Mouse (Mus musculus) kidney, postnatal 0 days (tissue): ENCODE measurements around the gene Zfp69. TPM values are rescaled to one million over a fixed set of nuclear protein-coding genes. Genes with fewer than 3 reads are reported as not detected.

Source experiments
- ATAC-seq: fragments of 200-750 bp; cut with Nextera tagmentation; replicated peaks from 2 replicates; pipeline ENCODE4 v1.8.0; 2017; ENCODE audit warnings: low read depth, moderate number of reproducible peaks, moderate TSS enrichment, moderate library complexity; ENCODE audit not compliant: low FRiP score
- DNase-seq: peaks from one replicate; pipeline ENCODE4 v3.0.0-alpha.2; 2016; ENCODE audit warnings: low spot score
- H3K27ac ChIP-seq: fragments of 300-500 bp; sonication (generic); 2 replicates; pipeline ENCODE4 v1.5.1; 2014; ENCODE audit warnings: mild to moderate bottlenecking
- H3K27me3 ChIP-seq: fragments of 300-500 bp; sonication (generic); 2 replicates; pipeline ENCODE4 v1.6.1; 2014; ENCODE audit warnings: low read length, mixed read lengths; ENCODE audit not compliant: insufficient read depth
- H3K36me3 ChIP-seq: fragments of 300-500 bp; sonication (generic); 2 replicates; pipeline ENCODE4 v1.6.1; 2014; ENCODE audit warnings: low read length, mixed read lengths; ENCODE audit not compliant: insufficient read depth
- H3K4me1 ChIP-seq: fragments of 300-500 bp; sonication (generic); replicated peaks from 2 replicates; pipeline ENCODE4 v1.6.1; 2014; ENCODE audit warnings: antibody characterized with exemption, low read length, mixed read lengths; ENCODE audit not compliant: insufficient read depth
- H3K4me2 ChIP-seq: fragments of 300-500 bp; sonication (generic); 2 replicates; pipeline ENCODE4 v1.6.1; 2014; ENCODE audit warnings: mild to moderate bottlenecking, low read length, moderate library complexity, mixed read lengths
- H3K4me3 ChIP-seq: fragments of 300-500 bp; sonication (generic); replicated peaks from 2 replicates; pipeline ENCODE4 v1.5.1; 2014; ENCODE audit warnings: low read depth, low read length
- H3K9ac ChIP-seq: fragments of 300-500 bp; sonication (generic); 2 replicates; pipeline ENCODE4 v1.6.1; 2014; ENCODE audit warnings: low read depth, low read length
- H3K9me3 ChIP-seq: fragments of 300-500 bp; sonication (generic); replicated peaks from 2 replicates; pipeline ENCODE4 v1.6.1; 2016; ENCODE audit warnings: low read length, inconsistent platforms, mixed read lengths
- CTCF ChIP-seq: IDR thresholded peaks from 2 replicates; pipeline ENCODE4 v1.5.1; 2016; ENCODE audit warnings: antibody characterized with exemption, low read depth, mild to moderate bottlenecking, moderate library complexity
- WGBS: fragments of 180-500 bp; shearing (Covaris S2); extraction: QIAGEN DNeasy Blood & Tissue Kit; methylation state at CpG from one replicate; pipeline ENCODE4 v1.1.7; 2014; 5-methylcytosine and 5-hydroxymethylcytosine counted together
- polyA plus RNA-seq: library from polyadenylated mRNA; unstranded; fragments of >200 nt; fragmentation: Nextera tagmentation; extraction: Ambion mirVana; gene quantifications from 2 replicates; pipeline ENCODE4 v1.2.1, GENCODE M21; 2015

The Zfp69 gene
- polyA plus RNA-seq, 1 experiment from 2014 or later = 6.0 TPM

- no peak overlapping the region for H3K27ac ChIP-seq
- no peak for TF ChIP-seq CTCF
- DNase-seq (no peak), ATAC-seq (no peak)
- H3K36me3 ChIP-seq = no peaks in the 10 kb centered on the region; the same call in 1 of the 2 replicates
- WGBS = 96% methylated on average over 18 of the region's 18 CpGs
- H3K4me2 ChIP-seq = no peak overlapping the region
- no peaks in the 10 kb centered on the region; the same call in 1 of the 2 replicates for H3K9me3 ChIP-seq
- no peak overlapping the region for H3K4me3 ChIP-seq
- H3K9ac ChIP-seq = no peak overlapping the region
- H3K27me3 ChIP-seq = no peaks in the 10 kb centered on the region
- H3K4me1 ChIP-seq = no peaks in the 10 kb centered on the region
These were observed 20.8 kb downstream of the Zfp69 start for GRCm38 (mm10) chr4:120930736-120931135.

- H3K27me3 ChIP-seq = no peaks in the 10 kb centered on the region
- no peak overlapping the region for H3K9ac ChIP-seq
- peak; percentile 22; the same call in 1 of the 2 replicates for TF ChIP-seq CTCF
- H3K4me2 ChIP-seq = no peak overlapping the region
- ATAC-seq = no peak
- no peak overlapping the region for H3K4me3 ChIP-seq
- WGBS = 78% methylated on average over 3 of the region's 3 CpGs
- no peak overlapping the region for H3K27ac ChIP-seq
- H3K9me3 ChIP-seq = no peaks in the 10 kb centered on the region; the same call in 1 of the 2 replicates
- no peaks in the 10 kb centered on the region for H3K4me1 ChIP-seq
- no peaks in the 10 kb centered on the region; the same call in 1 of the 2 replicates for H3K36me3 ChIP-seq
- no peak for DNase-seq
These were observed 22.8 kb downstream of the Zfp69 start for GRCm38 (mm10) chr4:120928686-120929085.

GRCm38 (mm10) chr4:120925386-120925785 lies 26.1 kb downstream of the Zfp69 start:
- WGBS = 8% methylated on average over 3 of the region's 3 CpGs
- H3K4me2 ChIP-seq = peak overlapping the region; percentile 79
- DNase-seq (peak; percentile 64), ATAC-seq (peak; percentile 18; the same call in 1 of the 2 replicates)
- H3K9ac ChIP-seq = peak overlapping the region; percentile 78
- H3K36me3 ChIP-seq = peaks cover 13% of the 10 kb centered on the region; the same call in 1 of the 2 replicates
- H3K27me3 ChIP-seq = no peaks in the 10 kb centered on the region
- peak overlapping the region; percentile 64 for H3K4me3 ChIP-seq
- no peaks in the 10 kb centered on the region for H3K4me1 ChIP-seq
- TF ChIP-seq CTCF = peak; percentile 49
- peak overlapping the region; percentile 92 for H3K27ac ChIP-seq
- H3K9me3 ChIP-seq = no peaks in the 10 kb centered on the region

DNA sequence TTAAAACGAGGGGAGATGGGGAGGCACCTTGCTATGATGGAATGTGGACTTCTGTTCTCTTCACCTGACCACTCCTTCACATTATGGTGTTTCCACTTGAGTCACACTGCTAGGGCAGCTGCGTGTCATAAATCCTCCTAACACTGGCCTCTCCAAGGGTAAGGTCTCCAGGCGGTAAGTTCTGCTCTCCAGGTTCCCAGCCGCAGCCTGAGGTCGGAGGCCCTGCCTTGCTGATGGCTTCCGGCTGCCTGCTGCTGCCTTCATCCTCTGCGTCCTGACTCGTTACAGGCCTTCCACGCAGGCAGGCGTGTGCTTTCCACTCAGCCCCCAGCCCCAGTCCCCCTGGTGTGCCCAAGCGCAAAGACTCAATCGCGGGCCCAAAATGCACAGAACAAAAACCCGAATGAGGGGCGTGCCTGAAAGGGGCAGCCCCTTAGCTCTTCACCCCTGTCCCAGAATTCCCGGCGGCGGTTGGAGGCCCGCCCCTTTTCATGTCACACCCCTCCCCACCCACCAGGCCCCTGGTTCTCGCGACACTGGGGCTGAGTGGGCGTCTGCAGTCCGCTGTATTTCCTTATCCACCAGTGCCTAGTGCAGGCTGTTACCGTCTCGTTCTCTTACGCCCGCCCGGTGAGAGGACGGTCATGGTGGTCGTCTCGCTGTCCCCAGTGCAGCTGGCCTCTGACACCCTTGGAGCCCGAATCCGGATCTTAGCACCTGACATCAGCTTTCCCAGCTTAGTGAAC lies 26.8 kb downstream of the Zfp69 start, which contains the start of gene Exo5:
TSS of gene Exo5 (minus strand) at position 464 of the 746 bp plus-strand sequence.
- Histone ChIP-seq H3K27me3 (no peaks in the 10 kb centered on the region), H3K9me3 (no peaks in the 10 kb centered on the region), H3K36me3 (peaks cover 15% of the 10 kb centered on the region; the same call in 1 of the 2 replicates), H3K4me1 (no peaks in the 10 kb centered on the region), H3K27ac (peak within 1 kb of the TSS; percentile 92), H3K4me2 (peak within 1 kb of the TSS; percentile 79), H3K4me3 (peak within 1 kb of the TSS; percentile 64), H3K9ac (peak within 1 kb of the TSS; percentile 78)
- no peak for TF ChIP-seq CTCF
- peak; percentile 98 for ATAC-seq
- under 1% methylated on average over 33 of the region's 33 CpGs for WGBS
- peak; percentile 97 for DNase-seq

- no peak for ATAC-seq
- no peak overlapping the region for H3K9ac ChIP-seq
- WGBS = 95% methylated on average over 8 of the region's 8 CpGs
- no peaks in the 10 kb centered on the region for H3K27me3 ChIP-seq
- H3K9me3 ChIP-seq = no peaks in the 10 kb centered on the region
- H3K27ac ChIP-seq = no peak overlapping the region
- no peak overlapping the region for H3K4me3 ChIP-seq
- DNase-seq = no peak
- no peak overlapping the region for H3K4me2 ChIP-seq
- H3K4me1 ChIP-seq = no peaks in the 10 kb centered on the region
- peaks cover 15% of the 10 kb centered on the region; the same call in 1 of the 2 replicates for H3K36me3 ChIP-seq
- TF ChIP-seq CTCF = no peak
These were observed 30.0 kb downstream of the Zfp69 start for GRCm38 (mm10) chr4:120921461-120921860.

DNA sequence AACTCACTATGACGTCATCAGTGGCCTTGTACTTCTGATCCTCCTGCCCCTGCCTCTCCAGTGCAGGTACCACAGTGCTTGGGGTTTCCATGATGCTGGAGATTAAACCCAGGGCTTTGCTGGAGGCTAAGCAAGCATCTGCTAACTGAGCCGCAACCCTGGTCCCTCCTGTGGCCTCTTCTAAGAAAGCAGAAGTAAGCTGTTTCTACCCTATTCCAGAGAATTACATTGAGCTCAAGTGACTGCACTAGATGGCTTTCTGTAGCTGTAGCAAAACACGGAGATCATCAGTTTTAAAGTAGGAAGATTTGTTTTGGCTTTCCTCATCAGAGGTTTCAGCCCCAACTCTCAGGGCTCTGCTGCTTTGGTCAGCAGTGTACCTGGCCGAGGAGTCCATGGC lies 37.0 kb downstream of the Zfp69 start:
- H3K27ac ChIP-seq = no peak overlapping the region
- no peak for DNase-seq
- no peak for TF ChIP-seq CTCF
- no peak overlapping the region for H3K4me3 ChIP-seq
- H3K27me3 ChIP-seq = no peaks in the 10 kb centered on the region
- no peak for ATAC-seq
- H3K9me3 ChIP-seq = no peaks in the 10 kb centered on the region
- H3K9ac ChIP-seq = no peak overlapping the region
- no peaks in the 10 kb centered on the region for H3K4me1 ChIP-seq
- 65% methylated on average over 4 of the region's 4 CpGs for WGBS
- H3K36me3 ChIP-seq = no peaks in the 10 kb centered on the region
- H3K4me2 ChIP-seq = no peak overlapping the region
